Mouse (Mus musculus) midbrain, embryonic 10.5 days (tissue): ENCODE measurements around the gene Srrt. TPM values are rescaled to one million over a fixed set of nuclear protein-coding genes. Genes with fewer than 3 reads are reported as not detected.
"Not testable (repeated sequence)": the region's sequence is repeated elsewhere in the genome, so short reads cannot be mapped to it uniquely, and the experiment has no call there.

ENCODE experiments used
- DNase-seq: peaks from one replicate; pipeline ENCODE4 v3.0.0-alpha.2; 2017; ENCODE audit warnings: low spot score
- H3K27ac ChIP-seq: fragments of 300-500 bp; sonication (generic); replicated peaks from 2 replicates; pipeline ENCODE4 v1.5.1; 2016; ENCODE audit warnings: mild to moderate bottlenecking
- H3K27me3 ChIP-seq: fragments of 300-500 bp; sonication (generic); 2 replicates; pipeline ENCODE4 v1.6.1; 2016; ENCODE audit warnings: low read depth, mild to moderate bottlenecking; ENCODE audit not compliant: poor library complexity, severe bottlenecking
- H3K36me3 ChIP-seq: fragments of 300-500 bp; sonication (generic); 2 replicates; pipeline ENCODE4 v1.6.1; 2016; ENCODE audit warnings: mild to moderate bottlenecking, moderate library complexity
- H3K4me1 ChIP-seq: fragments of 300-500 bp; sonication (generic); 2 replicates; pipeline ENCODE4 v1.6.1; 2016
- H3K4me3 ChIP-seq: fragments of 300-500 bp; sonication (generic); 2 replicates; pipeline ENCODE4 v1.5.1; 2016; ENCODE audit warnings: mild to moderate bottlenecking, moderate library complexity
- H3K9me3 ChIP-seq: fragments of 300-500 bp; sonication (generic); replicated peaks from 2 replicates; pipeline ENCODE4 v1.6.1; 2016; ENCODE audit warnings: mild to moderate bottlenecking
- WGBS: fragments of 180-500 bp; shearing (Covaris S2); methylation state at CpG from one replicate; pipeline ENCODE4 v1.1.7; 2016; 5-methylcytosine and 5-hydroxymethylcytosine counted together
- polyA plus RNA-seq: library from polyadenylated mRNA; unstranded; fragments of >200 nt; fragmentation: Nextera tagmentation; extraction: Ambion mirVana; gene quantifications from 2 replicates; pipeline ENCODE4 v1.2.1, GENCODE M21; 2016

Srrt gene
- polyA plus RNA-seq, 1 experiment from 2014 or later, result 190 TPM

- no peaks in the 10 kb centered on the region for H3K9me3 ChIP-seq
- peaks cover 79% of the 10 kb centered on the region for H3K4me1 ChIP-seq
- H3K4me3 ChIP-seq, result peak overlapping the region; percentile 61
- peak; percentile 65 for DNase-seq
- 22% methylated on average over 15 of the region's 15 CpGs for WGBS
- peaks cover 63% of the 10 kb centered on the region for H3K27me3 ChIP-seq
- H3K27ac ChIP-seq, result peak overlapping the region; percentile 49; the same call in 1 of the 2 replicates
- H3K36me3 ChIP-seq, result peaks cover 10% of the 10 kb centered on the region
Measured at GRCm38 (mm10) chr5:137290677-137291076, 16.8 kb downstream of the Srrt start.

- Histone ChIP-seq H3K9me3 (no peaks in the 10 kb centered on the region), H3K27me3 (peaks cover 63% of the 10 kb centered on the region), H3K27ac (peak overlapping the region; percentile 74), H3K4me1 (peaks cover 70% of the 10 kb centered on the region), H3K4me3 (peak overlapping the region; percentile 61), H3K36me3 (peaks cover under 1% of the 10 kb centered on the region; the same call in 1 of the 2 replicates)
- no peak for DNase-seq
- WGBS, result 55% methylated on average over 13 of the region's 13 CpGs
Measured at GRCm38 (mm10) chr5:137289591-137290365, 17.7 kb downstream of the Srrt start.

GRCm38 (mm10) chr5:137288999-137289470 is 18.4 kb downstream of the Srrt start:
- DNase-seq, result peak; percentile 63
- WGBS, result 3% methylated on average over 25 of the region's 25 CpGs
- no peaks in the 10 kb centered on the region for H3K36me3 ChIP-seq
- peaks cover 62% of the 10 kb centered on the region for H3K4me1 ChIP-seq
- H3K4me3 ChIP-seq, result peak overlapping the region; percentile 61
- H3K9me3 ChIP-seq, result 0 out of 2 replicates have a peak, but pooled peaks cover 4% of the 10 kb centered on the region
- peak overlapping the region; percentile 74 for H3K27ac ChIP-seq
- H3K27me3 ChIP-seq, result peaks cover 63% of the 10 kb centered on the region

- DNase-seq, result peak; percentile 53
- H3K27me3 ChIP-seq, result peaks cover 62% of the 10 kb centered on the region
- H3K36me3 ChIP-seq, result no peaks in the 10 kb centered on the region
- peak overlapping the region; percentile 61 for H3K4me3 ChIP-seq
- H3K27ac ChIP-seq, result peak overlapping the region; percentile 74
- under 1% methylated on average over 55 of the region's 65 CpGs for WGBS
- H3K4me1 ChIP-seq, result peaks cover 55% of the 10 kb centered on the region
- peaks cover 5% of the 10 kb centered on the region; the same call in 1 of the 2 replicates for H3K9me3 ChIP-seq
Measured at GRCm38 (mm10) chr5:137287953-137288743, 19.3 kb downstream of the Srrt start.

- Histone ChIP-seq H3K27me3 (peaks cover 54% of the 10 kb centered on the region), H3K9me3 (peaks cover 5% of the 10 kb centered on the region; the same call in 1 of the 2 replicates), H3K4me1 (peaks cover 47% of the 10 kb centered on the region), H3K4me3 (peak within 1 kb of the TSS; percentile 61), H3K36me3 (no peaks in the 10 kb centered on the region), H3K27ac (peak within 1 kb of the TSS; percentile 80)
- WGBS, result under 1% methylated on average over 40 of the region's 40 CpGs
- DNase-seq, result peak; percentile 75
Measured at GRCm38 (mm10) chr5:137287032-137287952, 20.2 kb downstream of the Srrt start, which contains the start of gene Ache. Gene Ache, plus strand, starts transcription at chr5:137287519.

- Histone ChIP-seq H3K4me1 (peaks cover 47% of the 10 kb centered on the region), H3K27me3 (peaks cover 47% of the 10 kb centered on the region), H3K9me3 (peaks cover 5% of the 10 kb centered on the region; the same call in 1 of the 2 replicates), H3K4me3 (peak overlapping the region; percentile 61), H3K27ac (peak overlapping the region; percentile 80), H3K36me3 (no peaks in the 10 kb centered on the region)
- under 1% methylated on average over 16 of the region's 16 CpGs for WGBS
- peak; percentile 91 for DNase-seq
Measured at GRCm38 (mm10) chr5:137286655-137287031, 20.8 kb downstream of the Srrt start.

- WGBS, result 60% methylated on average over 7 of the region's 7 CpGs
- no peak for DNase-seq
- Histone ChIP-seq H3K4me1 (peaks cover 46% of the 10 kb centered on the region), H3K27me3 (peaks cover 41% of the 10 kb centered on the region), H3K9me3 (peaks cover 5% of the 10 kb centered on the region; the same call in 1 of the 2 replicates), H3K27ac (no peak overlapping the region), H3K4me3 (no peak overlapping the region), H3K36me3 (no peaks in the 10 kb centered on the region)
Measured at GRCm38 (mm10) chr5:137285986-137286385, 21.5 kb downstream of the Srrt start.

GRCm38 (mm10) chr5:137285045-137285444 is 22.4 kb downstream of the Srrt start:
- H3K9me3 ChIP-seq, result peaks cover 5% of the 10 kb centered on the region; the same call in 1 of the 2 replicates
- no peak for DNase-seq
- no peak overlapping the region for H3K27ac ChIP-seq
- no peaks in the 10 kb centered on the region for H3K36me3 ChIP-seq
- H3K4me1 ChIP-seq, result peaks cover 37% of the 10 kb centered on the region
- peaks cover 31% of the 10 kb centered on the region for H3K27me3 ChIP-seq
- WGBS, result 63% methylated on average over 5 of the region's 5 CpGs
- no peak overlapping the region for H3K4me3 ChIP-seq

GRCm38 (mm10) chr5:137284411-137284810 is 23.1 kb downstream of the Srrt start:
- H3K36me3 ChIP-seq, H3K9me3 ChIP-seq, H3K27ac ChIP-seq, DNase-seq, H3K4me3 ChIP-seq: not testable (repeated sequence)
- 80% methylated on average over 5 of the region's 6 CpGs for WGBS
- Histone ChIP-seq H3K27me3 (peaks cover 25% of the 10 kb centered on the region), H3K4me1 (peaks cover 31% of the 10 kb centered on the region)

GRCm38 (mm10) chr5:137277360-137278342 is 29.8 kb downstream of the Srrt start:
- Histone ChIP-seq H3K27ac (no peak overlapping the region), H3K9me3 (peaks cover 12% of the 10 kb centered on the region; the same call in 1 of the 2 replicates), H3K36me3 (no peaks in the 10 kb centered on the region), H3K4me3 (no peak overlapping the region), H3K4me1 (peaks cover 3% of the 10 kb centered on the region), H3K27me3 (no peaks in the 10 kb centered on the region)
- 63% methylated on average over 18 of the region's 18 CpGs for WGBS
- DNase-seq, result peak; percentile 31
